Mouse (Mus musculus) thymus, adult 2 months (tissue): ENCODE data around the gene Fhdc1. TPM values are rescaled to one million over a fixed set of nuclear protein-coding genes. Genes with fewer than 3 reads are reported as not detected.
A peak's percentile ranks its signal among the peaks of the same experiment; 100 is the strongest.

ENCODE experiments used
- DNase-seq: peaks from one replicate; pipeline ENCODE4 v3.0.0; 2021
- H3K27ac ChIP-seq: fragments of 200-500 bp; 2 replicates; pipeline ENCODE4 v1.5.1; 2012; ENCODE audit warnings: low read length, control low read depth; ENCODE audit not compliant: control insufficient read depth, insufficient read depth
- H3K27me3 ChIP-seq: fragments of 200-500 bp; 2 replicates; pipeline ENCODE4 v1.6.1; 2012; ENCODE audit warnings: mild to moderate bottlenecking, low read length, moderate library complexity, mixed read lengths; ENCODE audit not compliant: control insufficient read depth, insufficient read depth
- H3K36me3 ChIP-seq: fragments of 200-500 bp; 2 replicates; pipeline ENCODE4 v1.6.1; 2012; ENCODE audit warnings: mild to moderate bottlenecking, low read length, moderate library complexity; ENCODE audit not compliant: control insufficient read depth, insufficient read depth
- H3K4me1 ChIP-seq: fragments of 200-500 bp; replicated peaks from 2 replicates; pipeline ENCODE4 v1.6.1; 2012; ENCODE audit warnings: low read length; ENCODE audit not compliant: control insufficient read depth, insufficient read depth
- H3K4me3 ChIP-seq: fragments of 200-500 bp; 2 replicates; pipeline ENCODE4 v1.5.1; 2012; ENCODE audit warnings: mild to moderate bottlenecking, low read length, control low read depth, moderate library complexity; ENCODE audit not compliant: control insufficient read depth, insufficient read depth
- CTCF ChIP-seq: fragments of 200-500 bp; IDR thresholded peaks from 2 replicates; pipeline ENCODE4 v1.5.1; 2012; ENCODE audit warnings: mild to moderate bottlenecking, control low read depth, low read length, moderate library complexity, borderline replicate concordance; ENCODE audit not compliant: control insufficient read depth, poor library complexity, insufficient read depth; ENCODE audit errors: extremely low read depth
- POLR2A ChIP-seq: fragments of 200-500 bp; IDR thresholded peaks from 2 replicates; pipeline ENCODE4 v1.6.1; 2012; ENCODE audit warnings: mild to moderate bottlenecking, low read length, control low read depth, moderate library complexity; ENCODE audit not compliant: control insufficient read depth, poor library complexity, insufficient read depth; ENCODE audit errors: extremely low read depth
- WGBS: fragments of 180-500 bp; shearing (Covaris S2); methylation state at CpG from one replicate; pipeline ENCODE4 v1.1.7; 2018; 5-methylcytosine and 5-hydroxymethylcytosine counted together
- polyA plus RNA-seq: library from polyadenylated mRNA; depleted of rRNA; stranded (reverse); fragments of >200 nt; gene quantifications from 2 replicates; pipeline ENCODE4 v1.2.3, GENCODE M21; 2012

The Fhdc1 gene
- polyA plus RNA-seq, 1 experiment: 0.49 TPM

- H3K36me3 ChIP-seq: no peaks in the 10 kb centered on the region
- no peak overlapping the region for H3K27ac ChIP-seq
- no peaks in the 10 kb centered on the region for H3K4me1 ChIP-seq
- H3K4me3 ChIP-seq: no peak overlapping the region
- 94% methylated on average over 4 of the region's 4 CpGs for WGBS
- no peak for TF ChIP-seq POLR2A
- TF ChIP-seq CTCF: no peak
- H3K27me3 ChIP-seq: no peaks in the 10 kb centered on the region
- DNase-seq: no peak
These were observed 9.1 kb downstream of the Fhdc1 start for GRCm38 (mm10) chr3:84471146-84471545.

- no peak for TF ChIP-seq CTCF
- no peak for TF ChIP-seq POLR2A
- H3K27me3 ChIP-seq: no peaks in the 10 kb centered on the region
- no peaks in the 10 kb centered on the region for H3K36me3 ChIP-seq
- H3K4me3 ChIP-seq: no peak overlapping the region
- WGBS: 93% methylated on average over 4 of the region's 4 CpGs
- no peak overlapping the region for H3K27ac ChIP-seq
- H3K4me1 ChIP-seq: no peaks in the 10 kb centered on the region
- DNase-seq: no peak
These were observed 12.1 kb downstream of the Fhdc1 start for GRCm38 (mm10) chr3:84468111-84468453.

GRCm38 (mm10) chr3:84467419-84468110 lies 12.7 kb downstream of the Fhdc1 start:
- no peaks in the 10 kb centered on the region for H3K27me3 ChIP-seq
- TF ChIP-seq CTCF (no peak), POLR2A (no peak)
- H3K4me1 ChIP-seq: no peaks in the 10 kb centered on the region
- H3K4me3 ChIP-seq: no peak overlapping the region
- WGBS: 71% methylated on average over 10 of the region's 10 CpGs
- no peak overlapping the region for H3K27ac ChIP-seq
- H3K36me3 ChIP-seq: no peaks in the 10 kb centered on the region
- no peak for DNase-seq

- no peaks in the 10 kb centered on the region for H3K27me3 ChIP-seq
- H3K4me3 ChIP-seq: no peak overlapping the region
- H3K4me1 ChIP-seq: peaks cover 5% of the 10 kb centered on the region
- no peak overlapping the region for H3K27ac ChIP-seq
- 64% methylated on average over 6 of the region's 6 CpGs for whole genome bisulfite sequencing
- H3K36me3 ChIP-seq: no peaks in the 10 kb centered on the region
- TF ChIP-seq CTCF (no peak), POLR2A (no peak)
- DNase-seq: no peak
These were observed 14.3 kb downstream of the Fhdc1 start for GRCm38 (mm10) chr3:84465822-84466500.

- no peak for DNase-seq
- TF ChIP-seq CTCF (no peak), POLR2A (no peak)
- H3K27me3 ChIP-seq: no peaks in the 10 kb centered on the region
- no peaks in the 10 kb centered on the region for H3K36me3 ChIP-seq
- no peak overlapping the region for H3K27ac ChIP-seq
- peaks cover 12% of the 10 kb centered on the region for H3K4me1 ChIP-seq
- H3K4me3 ChIP-seq: no peak overlapping the region
- WGBS: 89% methylated on average over 4 of the region's 4 CpGs
These were observed 18.5 kb downstream of the Fhdc1 start for GRCm38 (mm10) chr3:84461687-84462086.

- peak; percentile 6 for DNase-seq
- WGBS: 1% methylated on average over 12 of the region's 12 CpGs
- no peaks in the 10 kb centered on the region for H3K36me3 ChIP-seq
- TF ChIP-seq POLR2A (no peak), CTCF (no peak)
- H3K4me1 ChIP-seq: peaks cover 12% of the 10 kb centered on the region
- H3K27ac ChIP-seq: no peak overlapping the region
- H3K4me3 ChIP-seq: peak overlapping the region; percentile 20
- H3K27me3 ChIP-seq: no peaks in the 10 kb centered on the region
These were observed 19.3 kb downstream of the Fhdc1 start for GRCm38 (mm10) chr3:84460952-84461351.
